Mouse (Mus musculus): ENCODE results near the gene Atp10a.

GRCm38 (mm10) chr7:58692704-58693103, 36.7 kb downstream of the Atp10a start:
- TF ChIP-seq CTCF (IDR thresholded peaks at IDR 0.05; ENCODE audit: extremely low read depth, insufficient read length, insufficient replicate concordance, low read depth, low read length) (no peak), POLR2A (IDR thresholded peaks at IDR 0.05; ENCODE audit: low read depth, low read length) (no peak)
